In the genomic region with DNA sequence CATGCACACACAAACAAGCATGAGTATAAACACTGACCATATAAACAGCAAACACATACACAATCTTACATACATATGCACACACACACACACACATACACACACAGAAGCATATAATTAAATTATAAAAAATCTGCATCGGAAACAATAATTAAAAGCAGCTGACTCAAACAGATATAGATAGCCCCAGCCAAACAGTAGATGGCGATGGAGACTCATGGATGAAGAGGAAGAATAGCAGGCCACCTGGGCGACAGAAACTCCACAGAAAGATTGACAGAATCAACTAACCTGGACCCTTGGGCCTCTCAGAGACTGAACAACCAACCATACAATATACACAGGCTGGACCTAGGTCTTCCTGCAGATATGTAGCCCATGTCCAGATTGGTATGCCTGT, we compare ENCODE assay signal across 22 mouse cellular contexts. TPM values are rescaled to one million over a fixed set of nuclear protein-coding genes. Genes with fewer than 3 reads are reported as not detected.
DNase-seq lines count a peak whose midpoint lies in the region; ATAC-seq and TF ChIP-seq lines count a peak whose summit lies in the region.
"Had no signal": no experiment of that assay in that cellular context is flagged by ENCODE, and none has a peak within 500 bp of the region (broad histone marks: within the 10 kb centered on the region; RNA-seq: fewer than 3 reads in every experiment).

No protein-coding gene starts in this region.

- no peaks in the 10 kb centered on the region for H3K36me3 ChIP-seq in heart, postnatal 0 days (replicated peaks; ENCODE audit: control insufficient read depth, insufficient read depth, low read length)
- H3K36me3 ChIP-seq in lung, embryonic 14.5 days (ENCODE audit: insufficient read depth) = no peaks in the 10 kb centered on the region
- H3K36me3 ChIP-seq: limb, embryonic 10.5 days; stomach, embryonic 15.5 days had no signal

- no peak overlapping the region for H3K4me2 ChIP-seq in heart, postnatal 0 days (ENCODE audit: low read depth, low read length)
- no peak overlapping the region for H3K4me2 ChIP-seq in lung, embryonic 14.5 days
- H3K4me2 ChIP-seq: liver, embryonic 11.5 days; stomach, embryonic 15.5 days had no signal

- DNase-seq in heart, postnatal 0 days (ENCODE audit: low spot score) = no peak
- DNase-seq in heart, adult 11 months = no peak
- DNase-seq in lung, embryonic 14.5 days = peak; percentile 1
- no peak for DNase-seq in lung, adult 2 months
- DNase-seq in Patski (ENCODE audit: low read depth, low spot score) = no peak
- peak; percentile 5 for DNase-seq in retina, postnatal 1 day
- no peak for DNase-seq in kidney, postnatal 10 days
- DNase-seq: adrenal gland, postnatal 25 days; cerebellum, adult 8-10 months; gastrocnemius, postnatal 14 days; heart, postnatal 10 days; thymus, postnatal 25 days had no signal

- 40% methylated on average over 3 of the region's 3 CpGs for WGBS in heart, postnatal 0 days
- WGBS in lung, embryonic 14.5 days = 36% methylated on average over 3 of the region's 3 CpGs
- WGBS in lung, adult 2 months = 36% methylated on average over 3 of the region's 3 CpGs

- no peak overlapping the region for H3K27ac ChIP-seq in heart, postnatal 0 days (ENCODE audit: low read depth)
- H3K27ac ChIP-seq in lung, embryonic 14.5 days (ENCODE audit: low read depth) = no peak overlapping the region
- H3K27ac ChIP-seq: limb, embryonic 10.5 days; stomach, embryonic 15.5 days had no signal

- no peak for TF ChIP-seq POLR2A in lung, adult 2 months (IDR thresholded peaks at IDR 0.05; ENCODE audit: borderline replicate concordance, extremely low read depth, low read depth, low read length)

- POLR2A ChIA-PET in Patski (lab: Charles Lee) = no interaction called here

- no peak overlapping the region for H3K9ac ChIP-seq in heart, postnatal 0 days (replicated peaks; ENCODE audit: low read depth, low read length)
- H3K9ac ChIP-seq in lung, embryonic 14.5 days = no peak overlapping the region
- H3K9ac ChIP-seq: stomach, embryonic 15.5 days had no signal

- no peak overlapping the region for H3K4me3 ChIP-seq in heart, postnatal 0 days (ENCODE audit: low read depth, low read length)
- H3K4me3 ChIP-seq in lung, embryonic 14.5 days (ENCODE audit: low read depth, low read length) = no peak overlapping the region
- H3K4me3 ChIP-seq in lung, adult 2 months (replicated peaks; ENCODE audit: extremely low read depth, low read depth, low read length) = no peak overlapping the region
- H3K4me3 ChIP-seq: limb, embryonic 10.5 days; stomach, embryonic 15.5 days had no signal

- no peak for ATAC-seq in heart, postnatal 0 days (ENCODE audit: insufficient read depth, low read depth)
- no peak for ATAC-seq in lung, embryonic 14.5 days (ENCODE audit: insufficient read depth)
- ATAC-seq in Patski = no peak
- ATAC-seq: midbrain, embryonic 16.5 days had no signal

- in situ Hi-C loops in Patski (cut with MboI; ENCODE audit: low pct_unique_long_range_greater_than_20kb) = no loop called here

- TF ChIP-seq EP300 in heart, postnatal 0 days (IDR thresholded peaks at IDR 0.05; ENCODE audit: low read depth) = no peak

- H3K4me1 ChIP-seq in heart, postnatal 0 days (ENCODE audit: control insufficient read depth, insufficient read depth) = no peaks in the 10 kb centered on the region
- no peaks in the 10 kb centered on the region for H3K4me1 ChIP-seq in lung, embryonic 14.5 days (ENCODE audit: insufficient read depth)
- no peaks in the 10 kb centered on the region for H3K4me1 ChIP-seq in lung, adult 2 months (ENCODE audit: control insufficient read depth, insufficient read depth, low read length)
- H3K4me1 ChIP-seq: limb, embryonic 10.5 days; stomach, embryonic 15.5 days had no signal

- H3K27me3 ChIP-seq in heart, postnatal 0 days (ENCODE audit: control insufficient read depth, insufficient read depth, low read length) = no peaks in the 10 kb centered on the region
- no peaks in the 10 kb centered on the region for H3K27me3 ChIP-seq in lung, embryonic 14.5 days (ENCODE audit: insufficient read depth, low read length)
- H3K27me3 ChIP-seq in Patski = peaks cover 15% of the 10 kb centered on the region
- H3K27me3 ChIP-seq: stomach, embryonic 15.5 days had no signal

- no peaks in the 10 kb centered on the region for H3K9me3 ChIP-seq in heart, postnatal 0 days (replicated peaks; ENCODE audit: control insufficient read depth, low read length)
- no peaks in the 10 kb centered on the region for H3K9me3 ChIP-seq in lung, embryonic 14.5 days (ENCODE audit: low read depth, low read length)
- H3K9me3 ChIP-seq: limb, embryonic 10.5 days; stomach, embryonic 15.5 days had no signal

- TF ChIP-seq CTCF in heart, postnatal 0 days (IDR thresholded peaks at IDR 0.05; ENCODE audit: low read depth) = peak; percentile 1; the same call in 1 of the 2 replicates
- TF ChIP-seq CTCF in lung, embryonic 14.5 days (IDR thresholded peaks at IDR 0.05; ENCODE audit: low read depth) = 0 out of 2 replicates have a peak, but pooled peaks have one; percentile 11
- no peak for TF ChIP-seq CTCF in lung, adult 2 months (IDR thresholded peaks at IDR 0.05; ENCODE audit: insufficient read depth, low read length)
- TF ChIP-seq CTCF in Patski (IDR thresholded peaks at IDR 0.05) = peak; percentile 21

- CTCF ChIA-PET in Patski (lab: Charles Lee) = no interaction called here

RNA-seq across cellular contexts. Expression of a gene that starts 1.1 kb away (rescaled TPM):
- total RNA-seq in heart, postnatal 0 days (2014; rRNA removed; ENCODE audit: low replicate concordance) = not detected in 2 replicates
- polyA plus RNA-seq in heart, postnatal 0 days (2015; fragmentation: Nextera tagmentation; extraction: Ambion mirVana) = not detected in 2 replicates
- not detected in 2 replicates for polyA plus RNA-seq in lung, embryonic 14.5 days (2014; fragmentation: Nextera tagmentation; extraction: Ambion mirVana)
- polyA plus RNA-seq in lung, adult 2 months (2012; rRNA removed) = 23.0 TPM in 1 of 2 replicates, not detected in the other
- not detected for polyA plus RNA-seq in Patski (2021)
- total RNA-seq: adrenal gland, postnatal 25 days; gastrocnemius, postnatal 14 days; heart, postnatal 10 days; left cerebral cortex, adult 18-20 months; megakaryocyte progenitor cell, adult 5-6 weeks had no signal
- polyA plus RNA-seq: frontal cortex, adult 2 months; kidney, embryonic 14.5 days; limb, embryonic 10.5 days; liver, embryonic 11.5 days; lung, embryonic 16.5 days; midbrain, embryonic 16.5 days; spleen, adult 2 months; stomach, embryonic 15.5 days had no signal

RNA-seq across cellular contexts. Expression of a gene that starts 11.7 kb away (rescaled TPM):
- not detected in 2 replicates for total RNA-seq in heart, postnatal 0 days (2014; rRNA removed; ENCODE audit: low replicate concordance)
- polyA plus RNA-seq in heart, postnatal 0 days (2015; fragmentation: Nextera tagmentation; extraction: Ambion mirVana) = not detected in 2 replicates
- polyA plus RNA-seq in lung, embryonic 14.5 days (2014; fragmentation: Nextera tagmentation; extraction: Ambion mirVana) = not detected in 2 replicates
- polyA plus RNA-seq in lung, adult 2 months (2012; rRNA removed) = 17.7 TPM in 1 of 2 replicates, not detected in the other
- not detected for polyA plus RNA-seq in Patski (2021)
- total RNA-seq: adrenal gland, postnatal 25 days; gastrocnemius, postnatal 14 days; heart, postnatal 10 days; left cerebral cortex, adult 18-20 months; megakaryocyte progenitor cell, adult 5-6 weeks had no signal
- polyA plus RNA-seq: frontal cortex, adult 2 months; kidney, embryonic 14.5 days; limb, embryonic 10.5 days; liver, embryonic 11.5 days; lung, embryonic 16.5 days; midbrain, embryonic 16.5 days; spleen, adult 2 months; stomach, embryonic 15.5 days had no signal

RNA-seq across cellular contexts. Expression of a gene that starts 14.3 kb away (rescaled TPM):
- total RNA-seq in heart, postnatal 0 days (2014; rRNA removed; ENCODE audit: low replicate concordance) = not detected in 2 replicates
- not detected in 2 replicates for polyA plus RNA-seq in heart, postnatal 0 days (2015; fragmentation: Nextera tagmentation; extraction: Ambion mirVana)
- polyA plus RNA-seq in lung, embryonic 14.5 days (2014; fragmentation: Nextera tagmentation; extraction: Ambion mirVana) = not detected in 2 replicates
- 0.34 TPM in 1 of 2 replicates, not detected in the other for polyA plus RNA-seq in lung, adult 2 months (2012; rRNA removed)
- polyA plus RNA-seq in Patski (2021) = not detected
- total RNA-seq: adrenal gland, postnatal 25 days; gastrocnemius, postnatal 14 days; heart, postnatal 10 days; left cerebral cortex, adult 18-20 months; megakaryocyte progenitor cell, adult 5-6 weeks had no signal
- polyA plus RNA-seq: frontal cortex, adult 2 months; kidney, embryonic 14.5 days; limb, embryonic 10.5 days; liver, embryonic 11.5 days; lung, embryonic 16.5 days; midbrain, embryonic 16.5 days; spleen, adult 2 months; stomach, embryonic 15.5 days had no signal

RNA-seq across cellular contexts. Expression of a gene that starts 25.5 kb away (rescaled TPM):
- not detected in 2 replicates for total RNA-seq in heart, postnatal 0 days (2014; rRNA removed; ENCODE audit: low replicate concordance)
- polyA plus RNA-seq in heart, postnatal 0 days (2015; fragmentation: Nextera tagmentation; extraction: Ambion mirVana) = not detected in 2 replicates
- not detected in 2 replicates for polyA plus RNA-seq in lung, embryonic 14.5 days (2014; fragmentation: Nextera tagmentation; extraction: Ambion mirVana)
- 20.2 TPM in 1 of 2 replicates, not detected in the other for polyA plus RNA-seq in lung, adult 2 months (2012; rRNA removed)
- polyA plus RNA-seq in Patski (2021) = not detected
- total RNA-seq: adrenal gland, postnatal 25 days; gastrocnemius, postnatal 14 days; heart, postnatal 10 days; left cerebral cortex, adult 18-20 months; megakaryocyte progenitor cell, adult 5-6 weeks had no signal
- polyA plus RNA-seq: frontal cortex, adult 2 months; kidney, embryonic 14.5 days; limb, embryonic 10.5 days; liver, embryonic 11.5 days; lung, embryonic 16.5 days; midbrain, embryonic 16.5 days; spleen, adult 2 months; stomach, embryonic 15.5 days had no signal

RNA-seq across cellular contexts. Expression of a gene that starts 33.0 kb away (rescaled TPM):
- total RNA-seq in heart, postnatal 0 days (2014; rRNA removed; ENCODE audit: low replicate concordance) = not detected in 2 replicates
- polyA plus RNA-seq in heart, postnatal 0 days (2015; fragmentation: Nextera tagmentation; extraction: Ambion mirVana) = not detected in 2 replicates
- not detected in 2 replicates for polyA plus RNA-seq in lung, embryonic 14.5 days (2014; fragmentation: Nextera tagmentation; extraction: Ambion mirVana)
- 38.2 TPM in 1 of 2 replicates, not detected in the other for polyA plus RNA-seq in lung, adult 2 months (2012; rRNA removed)
- polyA plus RNA-seq in Patski (2021) = not detected
- total RNA-seq: adrenal gland, postnatal 25 days; gastrocnemius, postnatal 14 days; heart, postnatal 10 days; left cerebral cortex, adult 18-20 months; megakaryocyte progenitor cell, adult 5-6 weeks had no signal
- polyA plus RNA-seq: frontal cortex, adult 2 months; kidney, embryonic 14.5 days; limb, embryonic 10.5 days; liver, embryonic 11.5 days; lung, embryonic 16.5 days; midbrain, embryonic 16.5 days; spleen, adult 2 months; stomach, embryonic 15.5 days had no signal

Comparison
In these comparisons a context has a peak if more than half of its experiments do, and no peak if none do; other contexts are left out.
1. DNase-seq: peak in lung, embryonic 14.5 days (single experiment) and retina, postnatal 1 day (single experiment); none in heart, postnatal 0 days (single experiment), heart, adult 11 months (single experiment), lung, adult 2 months (single experiment), Patski (single experiment) and kidney, postnatal 10 days (single experiment).